Mouse (Mus musculus) gastrocnemius, postnatal 4 days (tissue): ENCODE data around the gene Osgin1. TPM values are rescaled to one million over a fixed set of nuclear protein-coding genes. Genes with fewer than 3 reads are reported as not detected.

Experiments used
- DNase-seq, 2 experiments: peaks; one replicate each; pipeline ENCODE4 v3.0.0; 2021 to 2022; ENCODE audit warnings: low spot score in 2 of 2, mixed read lengths in 2 of 2
- total RNA-seq, 2 experiments: library from RNA; stranded (reverse); gene quantifications; 2 replicates each; pipeline ENCODE4 v1.2.3; 2021

Osgin1 gene
- total RNA-seq, 2 experiments from 2014 or later = 2.2 to 3.8 TPM

- no peak for DNase-seq
Measured at GRCm38 (mm10) chr8:119422123-119422711, 11.7 kb upstream of the Osgin1 start.

GRCm38 (mm10) chr8:119423631-119424141 lies 10.2 kb upstream of the Osgin1 start:
- no peak for DNase-seq

GRCm38 (mm10) chr8:119424199-119424733 lies 9.7 kb upstream of the Osgin1 start:
- no peak for DNase-seq

GRCm38 (mm10) chr8:119424740-119425139 lies 9.2 kb upstream of the Osgin1 start:
- DNase-seq = no peak

GRCm38 (mm10) chr8:119425533-119425932 lies 8.4 kb upstream of the Osgin1 start:
- DNase-seq = no peak

GRCm38 (mm10) chr8:119426069-119426735 lies 7.7 kb upstream of the Osgin1 start:
- DNase-seq = no peak

- DNase-seq = no peak
Measured at GRCm38 (mm10) chr8:119427634-119428349, 6.1 kb upstream of the Osgin1 start.

GRCm38 (mm10) chr8:119428350-119428740 lies 5.6 kb upstream of the Osgin1 start:
- DNase-seq = no peak

GRCm38 (mm10) chr8:119428766-119429327 lies 5.1 kb upstream of the Osgin1 start:
- DNase-seq = no peak

- DNase-seq = no peak
Measured at GRCm38 (mm10) chr8:119429552-119429951, 4.4 kb upstream of the Osgin1 start.

- DNase-seq = no peak
Measured at GRCm38 (mm10) chr8:119430250-119430649, 3.7 kb upstream of the Osgin1 start.

- no peak for DNase-seq
Measured at GRCm38 (mm10) chr8:119430690-119431089, 3.2 kb upstream of the Osgin1 start.

- no peak for DNase-seq
Measured at GRCm38 (mm10) chr8:119432372-119432771, 1.6 kb upstream of the Osgin1 start.

- DNase-seq = no peak
Measured at GRCm38 (mm10) chr8:119434569-119434968, 645 bp downstream of the Osgin1 start.

- no peak for DNase-seq
Measured at GRCm38 (mm10) chr8:119435527-119435926, 1.6 kb downstream of the Osgin1 start.

GRCm38 (mm10) chr8:119436331-119436730 lies 2.4 kb downstream of the Osgin1 start:
- no peak for DNase-seq

GRCm38 (mm10) chr8:119436933-119437332 lies 3.0 kb downstream of the Osgin1 start:
- DNase-seq = peak; percentile 63 to 76

- DNase-seq = no peak
Measured at GRCm38 (mm10) chr8:119437506-119437905, 3.6 kb downstream of the Osgin1 start.

GRCm38 (mm10) chr8:119438876-119439275 lies 5.0 kb downstream of the Osgin1 start:
- no peak for DNase-seq

- DNase-seq = no peak
Measured at GRCm38 (mm10) chr8:119439424-119439823, 5.5 kb downstream of the Osgin1 start.

GRCm38 (mm10) chr8:119439893-119440249 lies 5.9 kb downstream of the Osgin1 start:
- no peak for DNase-seq
